Mouse (Mus musculus): ENCODE measurements at regions not wholly inside any gene's neighbourhood (a gene's known extent, or its start where the extent isn't known, plus 50 kb on each side); places are given as distances from the start of the nearest gene placed in this dataset.

- no peak for DNase-seq
These were observed 235.8 kb upstream of the Tmtc4 start for GRCm38 (mm10) chr14:123219590-123219989.

GRCm38 (mm10) chr14:123210241-123210640 is 226.4 kb upstream of the Tmtc4 start:
- DNase-seq: no peak

GRCm38 (mm10) chr14:123202848-123203247 is 219.0 kb upstream of the Tmtc4 start:
- no peak for DNase-seq

GRCm38 (mm10) chr14:123202313-123202712 is 218.5 kb upstream of the Tmtc4 start:
- DNase-seq: no peak

GRCm38 (mm10) chr14:123201426-123202274 is 217.8 kb upstream of the Tmtc4 start:
- DNase-seq: peak; percentile 14

GRCm38 (mm10) chr14:123199111-123199510 is 215.3 kb upstream of the Tmtc4 start:
- DNase-seq: no peak

GRCm38 (mm10) chr14:123192574-123192973 is 208.7 kb upstream of the Tmtc4 start:
- DNase-seq: no peak

- DNase-seq: no peak
These were observed 206.9 kb upstream of the Tmtc4 start for GRCm38 (mm10) chr14:123190729-123191128.

- DNase-seq: no peak
These were observed 203.6 kb upstream of the Tmtc4 start for GRCm38 (mm10) chr14:123187270-123188058.

GRCm38 (mm10) chr14:123173183-123173582 is 189.3 kb upstream of the Tmtc4 start:
- no peak for DNase-seq

- DNase-seq: no peak
These were observed 188.0 kb upstream of the Tmtc4 start for GRCm38 (mm10) chr14:123171865-123172264.

GRCm38 (mm10) chr14:123163842-123164241 is 180.0 kb upstream of the Tmtc4 start:
- DNase-seq: no peak

- DNase-seq: no peak
These were observed 159.7 kb upstream of the Tmtc4 start for GRCm38 (mm10) chr14:123143489-123144046.

GRCm38 (mm10) chr14:123138743-123139705 is 155.2 kb upstream of the Tmtc4 start:
- no peak for DNase-seq

GRCm38 (mm10) chr14:123133979-123134378 is 150.1 kb upstream of the Tmtc4 start:
- no peak for DNase-seq

GRCm38 (mm10) chr14:123120361-123120760 is 136.5 kb upstream of the Tmtc4 start:
- DNase-seq: no peak

GRCm38 (mm10) chr14:123116337-123116736 is 132.5 kb upstream of the Tmtc4 start:
- no peak for DNase-seq

GRCm38 (mm10) chr14:123110533-123110932 is 126.7 kb upstream of the Tmtc4 start:
- DNase-seq: no peak

- no peak for DNase-seq
These were observed 116.5 kb upstream of the Tmtc4 start for GRCm38 (mm10) chr14:123100371-123100770.

GRCm38 (mm10) chr14:123096086-123096485 is 112.3 kb upstream of the Tmtc4 start:
- DNase-seq: no peak

GRCm38 (mm10) chr14:123082065-123082464 is 98.2 kb upstream of the Tmtc4 start:
- DNase-seq: no peak

- no peak for DNase-seq
These were observed 97.3 kb upstream of the Tmtc4 start for GRCm38 (mm10) chr14:123081016-123081714.
